Mouse (Mus musculus): ENCODE measurements around the gene Rpap1. TPM values are rescaled to one million over a fixed set of nuclear protein-coding genes. Genes with fewer than 3 reads are reported as not detected.
A peak's percentile ranks its signal among the peaks of the same experiment; 100 is the strongest.

The Rpap1 gene
- polyA plus RNA-seq, 1 experiment from 2014 or later, result 38.1 TPM

- Histone ChIP-seq H3K9me3 (ENCODE audit: control insufficient read depth, low read length) (no peaks in the 10 kb centered on the region), H3K9ac (ENCODE audit: low read length) (no peak overlapping the region), H3K4me2 (ENCODE audit: low read depth, low read length, severe bottlenecking) (no peak overlapping the region), H3K4me1 (replicated peaks; ENCODE audit: control insufficient read depth, insufficient read depth, low read length) (peaks cover 16% of the 10 kb centered on the region), H3K4me3 (ENCODE audit: low read depth, low read length) (no peak overlapping the region), H3K27ac (ENCODE audit: low read depth, low read length) (no peak overlapping the region), H3K36me3 (ENCODE audit: control insufficient read depth, insufficient read depth, low read length) (no peaks in the 10 kb centered on the region), H3K27me3 (ENCODE audit: control insufficient read depth, insufficient read depth, low read length) (peaks cover 25% of the 10 kb centered on the region)
- WGBS, result 80% methylated on average over 7 of the region's 7 CpGs
- DNase-seq (ENCODE audit: low spot score) (no peak), ATAC-seq (replicated peaks; ENCODE audit: low FRiP score) (no peak)
Measured at GRCm38 (mm10) chr2:119747554-119747953, 39.8 kb downstream of the Rpap1 start.

GRCm38 (mm10) chr2:119745281-119745680, 42.1 kb downstream of the Rpap1 start:
- DNase-seq (ENCODE audit: low spot score) (no peak), ATAC-seq (replicated peaks; ENCODE audit: low FRiP score) (no peak)
- Histone ChIP-seq H3K9me3 (ENCODE audit: control insufficient read depth, low read length) (no peaks in the 10 kb centered on the region), H3K4me3 (ENCODE audit: low read depth, low read length) (no peak overlapping the region), H3K4me1 (replicated peaks; ENCODE audit: control insufficient read depth, insufficient read depth, low read length) (peaks cover 22% of the 10 kb centered on the region), H3K27me3 (ENCODE audit: control insufficient read depth, insufficient read depth, low read length) (peaks cover 27% of the 10 kb centered on the region), H3K36me3 (ENCODE audit: control insufficient read depth, insufficient read depth, low read length) (no peaks in the 10 kb centered on the region), H3K4me2 (ENCODE audit: low read depth, low read length, severe bottlenecking) (no peak overlapping the region), H3K27ac (ENCODE audit: low read depth, low read length) (no peak overlapping the region), H3K9ac (ENCODE audit: low read length) (no peak overlapping the region)
- WGBS, result 13% methylated on average over 1 of the region's 1 CpGs

- Histone ChIP-seq H3K9me3 (ENCODE audit: control insufficient read depth, low read length) (no peaks in the 10 kb centered on the region), H3K4me3 (ENCODE audit: low read depth, low read length) (peak overlapping the region; percentile 9), H3K4me1 (replicated peaks; ENCODE audit: control insufficient read depth, insufficient read depth, low read length) (peaks cover 22% of the 10 kb centered on the region), H3K4me2 (ENCODE audit: low read depth, low read length, severe bottlenecking) (peak overlapping the region; percentile 42), H3K27me3 (ENCODE audit: control insufficient read depth, insufficient read depth, low read length) (peaks cover 27% of the 10 kb centered on the region), H3K9ac (ENCODE audit: low read length) (no peak overlapping the region; the same call in 1 of the 2 replicates), H3K36me3 (ENCODE audit: control insufficient read depth, insufficient read depth, low read length) (no peaks in the 10 kb centered on the region), H3K27ac (ENCODE audit: low read depth, low read length) (no peak overlapping the region)
- ATAC-seq (replicated peaks; ENCODE audit: low FRiP score), result no peak
- 3% methylated on average over 46 of the region's 46 CpGs for WGBS
- peak; percentile 68 for DNase-seq (ENCODE audit: low spot score)
Measured at GRCm38 (mm10) chr2:119744163-119745111, 42.9 kb downstream of the Rpap1 start.

- ATAC-seq (replicated peaks; ENCODE audit: low FRiP score), result no peak
- Histone ChIP-seq H3K27ac (ENCODE audit: low read depth, low read length) (no peak overlapping the region), H3K4me3 (ENCODE audit: low read depth, low read length) (0 out of 2 replicates have a peak overlapping the region, but pooled peaks have one; percentile 9), H3K4me1 (replicated peaks; ENCODE audit: control insufficient read depth, insufficient read depth, low read length) (peaks cover 22% of the 10 kb centered on the region), H3K36me3 (ENCODE audit: control insufficient read depth, insufficient read depth, low read length) (no peaks in the 10 kb centered on the region), H3K9ac (ENCODE audit: low read length) (no peak overlapping the region), H3K9me3 (ENCODE audit: control insufficient read depth, low read length) (no peaks in the 10 kb centered on the region), H3K4me2 (ENCODE audit: low read depth, low read length, severe bottlenecking) (peak overlapping the region; percentile 42; the same call in 1 of the 2 replicates), H3K27me3 (ENCODE audit: control insufficient read depth, insufficient read depth, low read length) (peaks cover 27% of the 10 kb centered on the region)
- DNase-seq (ENCODE audit: low spot score), result no peak
- 5% methylated on average over 22 of the region's 22 CpGs for WGBS
Measured at GRCm38 (mm10) chr2:119743808-119744162, 43.6 kb downstream of the Rpap1 start.

GRCm38 (mm10) chr2:119743176-119743807, 44.0 kb downstream of the Rpap1 start:
- Histone ChIP-seq H3K9me3 (ENCODE audit: control insufficient read depth, low read length) (no peaks in the 10 kb centered on the region), H3K27ac (ENCODE audit: low read depth, low read length) (no peak overlapping the region), H3K4me1 (replicated peaks; ENCODE audit: control insufficient read depth, insufficient read depth, low read length) (peaks cover 22% of the 10 kb centered on the region), H3K9ac (ENCODE audit: low read length) (no peak overlapping the region; the same call in 1 of the 2 replicates), H3K27me3 (ENCODE audit: control insufficient read depth, insufficient read depth, low read length) (peaks cover 27% of the 10 kb centered on the region), H3K4me3 (ENCODE audit: low read depth, low read length) (peak overlapping the region; percentile 59), H3K36me3 (ENCODE audit: control insufficient read depth, insufficient read depth, low read length) (no peaks in the 10 kb centered on the region), H3K4me2 (ENCODE audit: low read depth, low read length, severe bottlenecking) (peak overlapping the region; percentile 98)
- ATAC-seq (replicated peaks; ENCODE audit: low FRiP score), result no peak
- no peak for DNase-seq (ENCODE audit: low spot score)
- WGBS, result 9% methylated on average over 30 of the region's 31 CpGs

GRCm38 (mm10) chr2:119742461-119743175, 44.7 kb downstream of the Rpap1 start:
- H3K9me3 ChIP-seq (ENCODE audit: control insufficient read depth, low read length), result no peaks in the 10 kb centered on the region
- ATAC-seq (replicated peaks; ENCODE audit: low FRiP score), result peak; percentile 60
- peaks cover 27% of the 10 kb centered on the region for H3K27me3 ChIP-seq (ENCODE audit: control insufficient read depth, insufficient read depth, low read length)
- H3K4me1 ChIP-seq (replicated peaks; ENCODE audit: control insufficient read depth, insufficient read depth, low read length), result peaks cover 22% of the 10 kb centered on the region
- no peak overlapping the region for H3K27ac ChIP-seq (ENCODE audit: low read depth, low read length)
- H3K9ac ChIP-seq (ENCODE audit: low read length), result peak overlapping the region; percentile 60
- DNase-seq (ENCODE audit: low spot score), result peak; percentile 77
- H3K36me3 ChIP-seq (ENCODE audit: control insufficient read depth, insufficient read depth, low read length), result no peaks in the 10 kb centered on the region
- peak overlapping the region; percentile 98 for H3K4me2 ChIP-seq (ENCODE audit: low read depth, low read length, severe bottlenecking)
- under 1% methylated on average over 69 of the region's 70 CpGs for WGBS
- peak overlapping the region; percentile 59 for H3K4me3 ChIP-seq (ENCODE audit: low read depth, low read length)

- Histone ChIP-seq H3K4me2 (ENCODE audit: low read depth, low read length, severe bottlenecking) (peak within 1 kb of the TSS; percentile 98), H3K27me3 (ENCODE audit: control insufficient read depth, insufficient read depth, low read length) (peaks cover 27% of the 10 kb centered on the region), H3K36me3 (ENCODE audit: control insufficient read depth, insufficient read depth, low read length) (no peaks in the 10 kb centered on the region), H3K9ac (ENCODE audit: low read length) (peak within 1 kb of the TSS; percentile 60), H3K4me3 (ENCODE audit: low read depth, low read length) (peak within 1 kb of the TSS; percentile 59), H3K4me1 (replicated peaks; ENCODE audit: control insufficient read depth, insufficient read depth, low read length) (peaks cover 22% of the 10 kb centered on the region), H3K9me3 (ENCODE audit: control insufficient read depth, low read length) (no peaks in the 10 kb centered on the region), H3K27ac (ENCODE audit: low read depth, low read length) (peak within 1 kb of the TSS; percentile 51)
- DNase-seq (ENCODE audit: low spot score) (peak; percentile 90), ATAC-seq (replicated peaks; ENCODE audit: low FRiP score) (peak; percentile 79)
- under 1% methylated on average over 29 of the region's 53 CpGs for WGBS
Measured at GRCm38 (mm10) chr2:119741581-119742411, 45.5 kb downstream of the Rpap1 start, which contains the start of gene Itpka. Gene Itpka, plus strand, starts transcription at chr2:119742337.
